Mouse (Mus musculus) lung, embryonic 14.5 days (tissue): ENCODE data around the gene Tgfb3. TPM values are rescaled to one million over a fixed set of nuclear protein-coding genes. Genes with fewer than 3 reads are reported as not detected.

Experiments used
- ATAC-seq: fragments of 200-750 bp; cut with Nextera tagmentation; 2 replicates; pipeline ENCODE4 v1.8.0; 2017; ENCODE audit warnings: mild to moderate bottlenecking, moderate TSS enrichment, moderate library complexity; ENCODE audit not compliant: insufficient read depth
- DNase-seq: peaks from one replicate; pipeline ENCODE4 v3.0.0-alpha.2; 2015
- H3K27ac ChIP-seq: fragments of 300-500 bp; sonication (generic); 2 replicates; pipeline ENCODE4 v1.5.1; 2014; ENCODE audit warnings: low read depth, mild to moderate bottlenecking, moderate library complexity
- H3K27me3 ChIP-seq: fragments of 300-500 bp; sonication (generic); 2 replicates; pipeline ENCODE4 v1.6.1; 2014; ENCODE audit warnings: low read length, control low read depth; ENCODE audit not compliant: insufficient read depth
- H3K36me3 ChIP-seq: fragments of 300-500 bp; sonication (generic); 2 replicates; pipeline ENCODE4 v1.6.1; 2014; ENCODE audit warnings: control low read depth; ENCODE audit not compliant: insufficient read depth
- H3K4me1 ChIP-seq: fragments of 300-500 bp; sonication (generic); 2 replicates; pipeline ENCODE4 v1.6.1; 2014; ENCODE audit warnings: antibody characterized with exemption, control low read depth; ENCODE audit not compliant: insufficient read depth
- H3K4me2 ChIP-seq: fragments of 300-500 bp; sonication (generic); 2 replicates; pipeline ENCODE4 v1.6.1; 2014; ENCODE audit warnings: mild to moderate bottlenecking
- H3K4me3 ChIP-seq: fragments of 300-500 bp; sonication (generic); 2 replicates; pipeline ENCODE4 v1.5.1; 2014; ENCODE audit warnings: low read depth, low read length
- H3K9ac ChIP-seq: fragments of 300-500 bp; sonication (generic); 2 replicates; pipeline ENCODE4 v1.6.1; 2014
- H3K9me3 ChIP-seq: fragments of 300-500 bp; sonication (generic); 2 replicates; pipeline ENCODE4 v1.6.1; 2016; ENCODE audit warnings: low read depth, low read length, control low read depth
- CTCF ChIP-seq: IDR thresholded peaks from 2 replicates; pipeline ENCODE4 v1.5.1; 2016; ENCODE audit warnings: antibody characterized with exemption, low read depth
- WGBS: fragments of 180-500 bp; shearing (Covaris S2); extraction: QIAGEN DNeasy Blood & Tissue Kit; methylation state at CpG from one replicate; pipeline ENCODE4 v1.1.7; 2014; 5-methylcytosine and 5-hydroxymethylcytosine counted together
- polyA plus RNA-seq: library from polyadenylated mRNA; unstranded; fragments of >200 nt; fragmentation: Nextera tagmentation; extraction: Ambion mirVana; gene quantifications from 2 replicates; pipeline ENCODE4 v1.2.1, GENCODE M21; 2014

Tgfb3 gene
- polyA plus RNA-seq, 1 experiment from 2014 or later: 50.5 TPM

GRCm38 (mm10) chr12:86074681-86075080 lies 4.2 kb downstream of the Tgfb3 start:
- H3K9ac ChIP-seq: no peak overlapping the region
- H3K27me3 ChIP-seq: no peaks in the 10 kb centered on the region
- H3K4me1 ChIP-seq: 0 out of 2 replicates have a peak, but pooled peaks cover 6% of the 10 kb centered on the region
- DNase-seq (no peak), ATAC-seq (no peak)
- peak overlapping the region; percentile 86; the same call in 1 of the 2 replicates for H3K4me2 ChIP-seq
- no peaks in the 10 kb centered on the region for H3K9me3 ChIP-seq
- H3K27ac ChIP-seq: no peak overlapping the region
- TF ChIP-seq CTCF: no peak
- no peaks in the 10 kb centered on the region; the same call in 1 of the 2 replicates for H3K36me3 ChIP-seq
- H3K4me3 ChIP-seq: 0 out of 2 replicates have a peak overlapping the region, but pooled peaks have one; percentile 4
- 71% methylated on average over 12 of the region's 12 CpGs for WGBS

DNA sequence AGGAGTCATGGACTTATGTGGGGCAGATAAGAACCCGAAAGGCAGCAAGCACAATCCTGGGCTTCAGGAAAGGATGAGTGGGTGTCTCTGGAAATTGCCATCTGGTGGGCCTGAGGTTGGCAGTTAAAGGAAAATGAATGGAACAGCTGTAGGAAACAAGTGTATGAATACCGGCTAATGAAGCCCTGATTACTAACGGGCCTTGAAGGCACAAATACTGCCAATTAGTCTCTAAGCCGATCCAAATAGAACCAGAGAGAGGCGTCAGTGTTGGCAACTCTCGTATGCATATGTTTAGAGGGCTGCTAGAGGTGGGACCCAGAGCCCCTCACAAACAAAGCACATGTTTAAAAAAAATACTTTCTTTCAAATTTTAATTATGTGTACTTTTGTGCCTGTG lies 7.4 kb downstream of the Tgfb3 start:
- WGBS: 82% methylated on average over 6 of the region's 6 CpGs
- H3K4me3 ChIP-seq: no peak overlapping the region
- TF ChIP-seq CTCF: no peak
- peaks cover 22% of the 10 kb centered on the region; the same call in 1 of the 2 replicates for H3K36me3 ChIP-seq
- H3K27me3 ChIP-seq: no peaks in the 10 kb centered on the region
- no peaks in the 10 kb centered on the region for H3K9me3 ChIP-seq
- H3K4me2 ChIP-seq: no peak overlapping the region
- no peak overlapping the region for H3K9ac ChIP-seq
- H3K27ac ChIP-seq: no peak overlapping the region
- DNase-seq (no peak), ATAC-seq (no peak)
- H3K4me1 ChIP-seq: no peaks in the 10 kb centered on the region

DNA sequence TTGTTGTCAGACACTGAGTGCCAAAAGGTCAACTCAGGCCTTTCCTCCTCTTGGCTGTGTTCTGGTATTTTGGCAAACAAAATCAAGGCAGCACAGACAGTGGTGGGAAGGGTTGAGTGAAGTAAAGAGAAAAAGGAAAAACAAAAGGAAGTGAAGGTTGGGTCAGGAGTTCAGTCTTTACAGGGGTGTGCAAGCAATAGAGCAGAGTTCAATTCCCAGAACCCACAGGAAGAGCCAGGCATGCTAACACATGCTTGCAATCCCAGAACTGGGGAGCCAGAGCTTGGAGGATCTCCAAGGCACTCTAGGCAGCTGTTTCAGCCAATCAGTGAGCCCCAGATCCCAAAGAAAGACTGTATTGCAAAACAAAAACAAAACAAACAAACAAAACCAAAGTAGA lies 14.0 kb downstream of the Tgfb3 start:
- Histone ChIP-seq H3K27me3 (no peaks in the 10 kb centered on the region), H3K9me3 (no peaks in the 10 kb centered on the region), H3K4me1 (no peaks in the 10 kb centered on the region), H3K27ac (no peak overlapping the region), H3K4me3 (no peak overlapping the region), H3K4me2 (no peak overlapping the region), H3K9ac (no peak overlapping the region), H3K36me3 (peaks cover 59% of the 10 kb centered on the region)
- no peak for ATAC-seq
- no peak for DNase-seq
- no peak for TF ChIP-seq CTCF

DNA sequence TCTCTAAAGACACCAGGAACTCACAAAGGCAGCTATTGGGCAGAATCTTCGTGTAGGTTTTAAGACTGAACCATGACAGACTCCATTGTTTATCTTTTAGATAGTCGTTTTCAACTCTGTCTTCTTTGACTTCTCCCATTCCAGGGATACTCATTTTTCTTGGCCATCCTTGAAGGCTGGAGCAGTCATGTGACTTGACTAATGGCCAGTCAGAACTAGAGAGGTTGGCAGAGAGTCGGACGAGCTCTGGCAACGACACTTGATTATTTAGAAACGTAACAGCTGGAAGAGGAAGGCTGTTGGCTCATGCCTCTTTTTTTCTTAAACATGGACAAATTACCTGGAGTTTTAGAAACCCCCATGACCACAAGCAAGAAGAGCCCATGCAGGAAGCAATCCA lies 19.5 kb downstream of the Tgfb3 start:
- 32% methylated on average over 6 of the region's 6 CpGs for WGBS
- no peak for ATAC-seq

GRCm38 (mm10) chr12:86057516-86057915 lies 21.3 kb downstream of the Tgfb3 start:
- no peaks in the 10 kb centered on the region for H3K27me3 ChIP-seq
- TF ChIP-seq CTCF: no peak
- no peak for ATAC-seq

More for the DNA sequence above, 19.5 kb downstream of the Tgfb3 start:
- H3K36me3 ChIP-seq: peaks cover 67% of the 10 kb centered on the region
- DNase-seq: no peak
- no peak overlapping the region for H3K27ac ChIP-seq
- H3K4me1 ChIP-seq: no peaks in the 10 kb centered on the region
- no peak overlapping the region for H3K4me2 ChIP-seq
- H3K9ac ChIP-seq: no peak overlapping the region
- H3K4me3 ChIP-seq: no peak overlapping the region
- H3K9me3 ChIP-seq: no peaks in the 10 kb centered on the region
- no peak for TF ChIP-seq CTCF
- H3K27me3 ChIP-seq: no peaks in the 10 kb centered on the region

GRCm38 (mm10) chr12:86056976-86057375 lies 21.9 kb downstream of the Tgfb3 start:
- Histone ChIP-seq H3K36me3 (peaks cover 46% of the 10 kb centered on the region), H3K27me3 (no peaks in the 10 kb centered on the region), H3K27ac (no peak overlapping the region), H3K9me3 (no peaks in the 10 kb centered on the region), H3K9ac (no peak overlapping the region), H3K4me2 (no peak overlapping the region), H3K4me1 (no peaks in the 10 kb centered on the region), H3K4me3 (no peak overlapping the region)
- ATAC-seq (no peak), DNase-seq (no peak)
- 87% methylated on average over 8 of the region's 8 CpGs for WGBS
- TF ChIP-seq CTCF: no peak

More at GRCm38 (mm10) chr12:86057516-86057915, 21.3 kb downstream of the Tgfb3 start:
- H3K4me3 ChIP-seq: no peak overlapping the region
- no peaks in the 10 kb centered on the region for H3K9me3 ChIP-seq
- no peak overlapping the region for H3K27ac ChIP-seq
- 82% methylated on average over 8 of the region's 8 CpGs for WGBS
- H3K4me1 ChIP-seq: no peaks in the 10 kb centered on the region
- H3K4me2 ChIP-seq: no peak overlapping the region
- H3K36me3 ChIP-seq: peaks cover 51% of the 10 kb centered on the region
- no peak overlapping the region for H3K9ac ChIP-seq
- DNase-seq: no peak

- Histone ChIP-seq H3K36me3 (peaks cover 36% of the 10 kb centered on the region; the same call in 1 of the 2 replicates), H3K9ac (no peak overlapping the region), H3K27me3 (no peaks in the 10 kb centered on the region), H3K4me2 (no peak overlapping the region), H3K9me3 (no peaks in the 10 kb centered on the region), H3K4me3 (no peak overlapping the region), H3K27ac (no peak overlapping the region), H3K4me1 (no peaks in the 10 kb centered on the region)
- WGBS: 98% methylated on average over 2 of the region's 2 CpGs
- no peak for TF ChIP-seq CTCF
- no peak for DNase-seq
- ATAC-seq: no peak
These were observed 23.5 kb downstream of the Tgfb3 start for GRCm38 (mm10) chr12:86055306-86055705.

DNA sequence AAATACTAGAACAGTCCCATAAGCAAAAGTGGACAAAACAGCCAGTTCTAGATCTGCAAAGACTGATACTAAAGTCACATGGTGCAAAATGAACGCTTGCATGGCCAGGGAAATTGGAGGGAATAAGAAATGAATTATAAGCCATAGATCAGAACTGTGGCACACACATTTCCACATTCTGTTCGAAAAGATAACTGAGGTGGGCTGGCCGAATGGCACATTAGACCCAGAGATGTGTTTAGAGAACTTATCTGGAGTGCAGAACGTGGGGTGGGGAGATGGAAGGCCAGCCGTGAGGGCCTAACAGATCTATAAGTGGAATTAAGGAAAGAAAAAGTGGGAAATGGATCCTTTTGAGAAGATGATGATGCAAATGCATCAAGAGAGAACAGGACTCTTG lies 27.4 kb downstream of the Tgfb3 start:
- TF ChIP-seq CTCF: no peak
- Histone ChIP-seq H3K9ac (no peak overlapping the region), H3K4me3 (no peak overlapping the region), H3K27me3 (no peaks in the 10 kb centered on the region), H3K4me2 (no peak overlapping the region), H3K9me3 (no peaks in the 10 kb centered on the region), H3K27ac (no peak overlapping the region), H3K36me3 (peaks cover 9% of the 10 kb centered on the region; the same call in 1 of the 2 replicates), H3K4me1 (no peaks in the 10 kb centered on the region)
- ATAC-seq (no peak), DNase-seq (no peak)
- WGBS: 73% methylated on average over 5 of the region's 5 CpGs
